In the genomic region with DNA sequence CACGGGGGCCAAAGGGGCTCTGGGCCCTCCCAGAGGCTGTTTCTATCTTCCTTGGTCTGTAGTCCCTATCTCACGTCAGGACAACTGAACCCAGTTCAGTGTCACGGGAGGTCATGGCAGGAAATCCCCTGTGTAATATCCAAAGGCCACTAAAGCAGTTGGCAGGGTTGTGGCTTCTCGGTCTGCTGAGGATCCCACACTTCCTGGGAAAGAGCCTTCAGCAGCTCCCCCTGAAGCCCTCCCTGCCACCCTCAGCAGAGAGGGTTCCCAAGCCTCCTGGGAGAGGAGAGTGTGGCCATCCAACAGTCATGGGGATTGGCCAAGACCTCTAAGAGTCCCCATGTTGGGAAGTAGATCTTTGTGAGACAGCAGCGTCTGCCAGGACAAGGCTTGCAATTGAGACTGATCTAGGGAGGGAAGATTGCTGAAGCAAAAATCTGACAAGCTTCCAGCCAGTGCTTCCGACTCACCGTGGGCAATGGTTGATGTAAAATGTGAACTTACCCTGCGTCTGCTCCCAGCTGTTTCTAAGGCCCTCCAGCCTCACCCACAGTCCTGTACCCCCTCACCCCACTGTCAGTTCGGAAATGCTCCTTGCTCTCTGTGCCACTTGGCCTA, we compare ENCODE assay signal across 19 mouse cellular contexts.
DNase-seq lines count a peak whose midpoint lies in the region; ATAC-seq and TF ChIP-seq lines count a peak whose summit lies in the region.
"Had no signal": no experiment of that assay in that cellular context is flagged by ENCODE, and none has a peak within 500 bp of the region (broad histone marks: within the 10 kb centered on the region; RNA-seq: fewer than 3 reads in every experiment).

No protein-coding gene starts in this region.

- TF ChIP-seq CTCF in forebrain, postnatal 0 days (IDR thresholded peaks at IDR 0.05; ENCODE audit: low read depth): no peak

- no peak for DNase-seq in forebrain, postnatal 0 days
- no peak for DNase-seq in forebrain, embryonic 14.5 days (ENCODE audit: low spot score)
- DNase-seq in NIH3T3 (ENCODE audit: low read depth): peak; percentile 9
- no peak for DNase-seq in cerebellum, postnatal 25 days
- DNase-seq: adrenal gland, postnatal 25 days; gastrocnemius, postnatal 36 days; heart, postnatal 4 days; kidney, postnatal 10 days; liver; lung, embryonic 14.5 days; spleen, adult 18-20 months had no signal

- no peaks in the 10 kb centered on the region for H3K27me3 ChIP-seq in forebrain, postnatal 0 days (ENCODE audit: insufficient read depth, low read length)
- no peaks in the 10 kb centered on the region for H3K27me3 ChIP-seq in forebrain, embryonic 14.5 days (replicated peaks; ENCODE audit: control insufficient read depth, insufficient read depth, low read length)
- H3K27me3 ChIP-seq in kidney, embryonic 16.5 days (ENCODE audit: insufficient read depth, low read length): no peaks in the 10 kb centered on the region
- H3K27me3 ChIP-seq in kidney, embryonic 14.5 days (ENCODE audit: control insufficient read depth, insufficient read depth, low read length): no peaks in the 10 kb centered on the region
- H3K27me3 ChIP-seq: intestine, embryonic 15.5 days had no signal

- no peak overlapping the region for H3K4me3 ChIP-seq in forebrain, postnatal 0 days (ENCODE audit: low read depth, low read length)
- no peak overlapping the region for H3K4me3 ChIP-seq in forebrain, embryonic 14.5 days (ENCODE audit: low read depth, low read length)
- H3K4me3 ChIP-seq in kidney, embryonic 16.5 days (ENCODE audit: low read length): no peak overlapping the region
- no peak overlapping the region for H3K4me3 ChIP-seq in kidney, embryonic 14.5 days (ENCODE audit: low read length)
- H3K4me3 ChIP-seq: heart, embryonic 13.5 days; intestine, embryonic 15.5 days; megakaryocyte, embryonic 14.5 days had no signal

- H3K36me3 ChIP-seq in forebrain, postnatal 0 days (ENCODE audit: insufficient read depth): 0 out of 2 replicates have a peak, but pooled peaks cover 3% of the 10 kb centered on the region
- no peaks in the 10 kb centered on the region for H3K36me3 ChIP-seq in forebrain, embryonic 14.5 days (ENCODE audit: control insufficient read depth, insufficient read depth, low read length)
- H3K36me3 ChIP-seq in kidney, embryonic 16.5 days (ENCODE audit: insufficient read depth, low read length): no peaks in the 10 kb centered on the region
- H3K36me3 ChIP-seq in kidney, embryonic 14.5 days (ENCODE audit: control insufficient read depth, insufficient read depth, low read length): no peaks in the 10 kb centered on the region
- H3K36me3 ChIP-seq: G1E; heart, embryonic 13.5 days; intestine, embryonic 15.5 days had no signal

- H3K4me2 ChIP-seq in forebrain, postnatal 0 days (ENCODE audit: low read depth): no peak overlapping the region
- H3K4me2 ChIP-seq in forebrain, embryonic 14.5 days (ENCODE audit: low read length): no peak overlapping the region
- no peak overlapping the region for H3K4me2 ChIP-seq in kidney, embryonic 16.5 days (replicated peaks; ENCODE audit: low read depth, low read length)
- H3K4me2 ChIP-seq in kidney, embryonic 14.5 days (replicated peaks; ENCODE audit: low read depth, low read length): no peak overlapping the region
- H3K4me2 ChIP-seq: intestine, embryonic 15.5 days; lung, embryonic 14.5 days had no signal

- H3K27ac ChIP-seq in forebrain, postnatal 0 days (ENCODE audit: low read depth, low read length): peak overlapping the region; percentile 69
- H3K27ac ChIP-seq in forebrain, embryonic 14.5 days (ENCODE audit: low read depth, low read length): no peak overlapping the region
- peak overlapping the region; percentile 39; the same call in 1 of the 2 replicates for H3K27ac ChIP-seq in kidney, embryonic 16.5 days (ENCODE audit: low read length)
- H3K27ac ChIP-seq in kidney, embryonic 14.5 days (ENCODE audit: low read depth, low read length): no peak overlapping the region; the same call in 1 of the 2 replicates
- H3K27ac ChIP-seq: heart, embryonic 13.5 days; intestine, embryonic 15.5 days; stomach, postnatal 0 days had no signal

- WGBS in forebrain, postnatal 0 days: 71% methylated on average over 9 of the region's 9 CpGs
- WGBS in forebrain, embryonic 14.5 days: 85% methylated on average over 9 of the region's 9 CpGs
- 47% methylated on average over 9 of the region's 9 CpGs for WGBS in kidney, embryonic 16.5 days
- 42% methylated on average over 9 of the region's 9 CpGs for WGBS in kidney, embryonic 14.5 days

- H3K9me3 ChIP-seq in forebrain, postnatal 0 days (ENCODE audit: low read length): no peaks in the 10 kb centered on the region
- no peaks in the 10 kb centered on the region for H3K9me3 ChIP-seq in forebrain, embryonic 14.5 days (replicated peaks; ENCODE audit: control insufficient read depth, low read length)
- H3K9me3 ChIP-seq in kidney, embryonic 16.5 days (ENCODE audit: low read length): no peaks in the 10 kb centered on the region
- no peaks in the 10 kb centered on the region for H3K9me3 ChIP-seq in kidney, embryonic 14.5 days (ENCODE audit: control insufficient read depth, low read length)
- H3K9me3 ChIP-seq: G1E; heart, embryonic 13.5 days; intestine, embryonic 15.5 days; megakaryocyte, embryonic 14.5 days had no signal

- no peak for ATAC-seq in forebrain, postnatal 0 days
- no peak for ATAC-seq in forebrain, embryonic 14.5 days
- no peak for ATAC-seq in kidney, embryonic 16.5 days (ENCODE audit: low FRiP score, low TSS enrichment)
- ATAC-seq in kidney, embryonic 14.5 days (ENCODE audit: low FRiP score, low TSS enrichment): no peak
- ATAC-seq in megakaryocyte progenitor cell, adult 5-6 weeks (replicated peaks; ENCODE audit: poor library complexity): peak; percentile 29
- ATAC-seq: intestine, embryonic 15.5 days had no signal

- H3K4me1 ChIP-seq in forebrain, postnatal 0 days (ENCODE audit: insufficient read depth): 0 out of 2 replicates have a peak, but pooled peaks cover 14% of the 10 kb centered on the region
- H3K4me1 ChIP-seq in forebrain, embryonic 14.5 days (ENCODE audit: control insufficient read depth, insufficient read depth, low read length): peaks cover 6% of the 10 kb centered on the region
- H3K4me1 ChIP-seq in kidney, embryonic 16.5 days (ENCODE audit: insufficient read depth, low read length): peaks cover 36% of the 10 kb centered on the region
- H3K4me1 ChIP-seq in kidney, embryonic 14.5 days (ENCODE audit: control insufficient read depth, insufficient read depth, low read length): peaks cover 22% of the 10 kb centered on the region

- H3K9ac ChIP-seq in forebrain, postnatal 0 days: no peak overlapping the region
- H3K9ac ChIP-seq in forebrain, embryonic 14.5 days (ENCODE audit: low read length): no peak overlapping the region
- H3K9ac ChIP-seq in kidney, embryonic 16.5 days (replicated peaks; ENCODE audit: low read length): no peak overlapping the region
- no peak overlapping the region for H3K9ac ChIP-seq in kidney, embryonic 14.5 days (ENCODE audit: low read depth, low read length)
- H3K9ac ChIP-seq: heart, embryonic 13.5 days; intestine, embryonic 15.5 days; lung, embryonic 14.5 days had no signal

Comparison
In these comparisons a context has a peak if more than half of its experiments do, and no peak if none do; other contexts are left out.
1. H3K27ac ChIP-seq: peak in forebrain, postnatal 0 days (single experiment) and kidney, embryonic 16.5 days (single experiment); none in forebrain, embryonic 14.5 days (single experiment) and kidney, embryonic 14.5 days (single experiment).